Mouse (Mus musculus) megakaryocyte, adult 5-6 weeks (primary cell): ENCODE measurements around the gene Mup8. TPM values are rescaled to one million over a fixed set of nuclear protein-coding genes. Genes with fewer than 3 reads are reported as not detected.
"Not testable (repeated sequence)": the region's sequence is repeated elsewhere in the genome, so short reads cannot be mapped to it uniquely, and the experiment has no call there.

Source experiments
- ATAC-seq: 2 replicates; pipeline ENCODE4 v1.8.0; 2016; ENCODE audit warnings: mild to moderate bottlenecking, inconsistent platforms; ENCODE audit not compliant: poor library complexity, severe bottlenecking
- total RNA-seq, 2 experiments: library from RNA; stranded (forward) in 1 of 2; stranded (reverse) in 1 of 2; fragments of 153-499, 151-499 nt in 1 of 2; fragments of 221-1000, 200-1000 nt in 1 of 2; gene quantifications; 2 replicates each; pipeline versions ENCODE4 v1.2.3 to v1.2.4; 2015 to 2017

Mup8 gene
- not detected in 2 replicates for total RNA-seq (2015)
- not detected in 2 replicates for total RNA-seq (2017)

DNA sequence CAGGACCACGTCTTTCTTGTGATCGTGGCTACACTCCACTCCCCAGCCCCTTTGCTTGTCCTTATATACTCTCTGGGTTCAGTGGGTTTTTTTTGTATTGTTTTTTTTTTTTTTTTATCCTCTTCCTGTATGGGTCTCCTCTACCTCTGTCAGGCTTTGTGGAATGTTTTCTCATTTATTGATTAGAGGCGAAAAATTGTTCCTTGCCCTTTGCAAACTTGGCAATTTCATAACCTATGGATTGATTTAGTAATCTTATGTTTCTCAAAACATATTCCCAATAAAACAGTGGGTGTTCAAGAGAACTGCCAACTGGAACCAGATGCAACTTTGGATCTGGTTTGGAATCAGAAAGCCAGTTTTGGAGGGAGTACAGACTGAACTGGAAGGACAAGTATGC is at the start of gene Mup8:
Gene Mup8 (minus strand): TSS at position 101 of the 400 bp plus-strand sequence.
- not testable (repeated sequence) for ATAC-seq

DNA sequence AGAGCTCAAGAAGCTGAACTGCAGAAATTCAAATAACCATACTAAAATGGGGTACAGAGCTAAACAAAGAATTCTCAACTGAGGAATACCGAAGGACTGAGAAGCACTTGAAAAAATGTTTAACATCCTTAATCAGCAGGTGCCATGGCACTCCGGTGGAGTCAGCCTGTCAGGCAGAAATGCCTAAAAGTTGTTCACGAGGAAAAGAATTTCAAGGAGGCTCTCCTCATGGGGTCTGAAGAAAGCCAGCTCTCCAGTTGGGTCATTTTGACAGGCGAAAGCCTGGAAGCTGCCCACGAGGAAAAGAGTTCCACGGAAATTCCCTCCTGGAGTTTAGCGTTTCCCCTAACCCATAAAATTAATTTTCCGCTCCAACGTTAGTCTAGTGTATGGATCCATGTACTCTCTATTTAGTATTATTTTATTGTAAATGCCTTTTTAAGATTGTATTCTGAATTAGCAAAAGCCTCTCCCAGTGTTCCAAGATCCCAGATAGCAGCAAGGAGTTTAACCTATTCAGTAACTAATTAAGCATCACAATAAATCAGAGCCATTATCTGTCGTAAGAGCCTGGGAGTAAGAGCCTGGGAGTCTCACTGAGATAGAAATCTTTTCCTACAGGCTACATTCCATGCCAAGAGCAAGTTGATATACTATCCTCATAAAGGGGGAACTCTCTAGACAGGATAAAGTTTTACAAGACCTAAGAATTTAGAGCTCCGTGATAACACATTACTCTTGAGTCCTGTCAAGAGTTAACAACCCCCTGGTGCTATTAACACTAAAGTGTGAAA is 43.8 kb upstream of the Mup8 start:
- not testable (repeated sequence) for ATAC-seq

DNA sequence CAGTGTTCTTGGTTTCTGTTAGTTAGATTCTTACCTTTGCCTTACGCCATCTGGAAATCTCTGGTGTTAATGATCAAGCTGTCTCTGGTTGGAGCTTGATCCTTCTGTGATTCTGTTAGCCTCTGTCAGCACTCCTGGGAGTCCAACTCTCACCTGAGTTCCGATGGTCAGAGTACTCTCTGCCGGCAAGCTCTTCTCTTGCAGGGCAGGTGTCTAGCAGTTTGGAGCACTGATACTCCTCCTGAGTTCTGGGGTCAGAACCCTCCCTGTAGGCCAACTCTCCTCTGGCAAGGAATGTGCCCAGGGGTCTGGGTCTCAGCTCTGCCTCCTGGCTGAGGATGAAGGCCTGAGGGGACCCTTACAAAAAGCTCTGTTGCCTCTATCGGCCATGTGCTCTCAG is 40.3 kb upstream of the Mup8 start:
- not testable (repeated sequence) for ATAC-seq

Other genes with a start within 250 kb of the Mup8 start
- gene Mup7, start 152.1 kb downstream of the Mup8 start, total RNA-seq (2015), result not detected in 2 replicates
- not detected in 2 replicates for gene Mup7, start 152.1 kb downstream of the Mup8 start, total RNA-seq (2017)
- gene Mup2, start 68.3 kb downstream of the Mup8 start, total RNA-seq (2015), result not detected in 2 replicates
- not detected in 2 replicates for gene Mup2, start 68.3 kb downstream of the Mup8 start, total RNA-seq (2017)
- gene Mup9, start 199.4 kb upstream of the Mup8 start, total RNA-seq (2015), result not detected in 2 replicates
- gene Mup9, start 199.4 kb upstream of the Mup8 start, total RNA-seq (2017), result not detected in 2 replicates